Mouse (Mus musculus) heart, postnatal 0 days (tissue): ENCODE results near the gene Espl1. TPM values are rescaled to one million over a fixed set of nuclear protein-coding genes. Genes with fewer than 3 reads are reported as not detected.

Source experiments
- ATAC-seq: fragments of 200-750 bp; cut with Nextera tagmentation; 2 replicates; pipeline ENCODE4 v1.8.0; 2017; ENCODE audit warnings: low read depth, moderate number of reproducible peaks, moderate library complexity; ENCODE audit not compliant: insufficient read depth
- DNase-seq: peaks from one replicate; pipeline ENCODE4 v3.0.0-alpha.2; 2016; ENCODE audit warnings: low spot score
- H3K27ac ChIP-seq: fragments of 300-500 bp; sonication (generic); 2 replicates; pipeline ENCODE4 v1.5.1; 2014; ENCODE audit warnings: low read depth, mild to moderate bottlenecking
- H3K27me3 ChIP-seq: fragments of 300-500 bp; sonication (generic); 2 replicates; pipeline ENCODE4 v1.6.1; 2014; ENCODE audit warnings: low read length, mixed read lengths; ENCODE audit not compliant: control insufficient read depth, insufficient read depth
- H3K36me3 ChIP-seq: fragments of 300-500 bp; sonication (generic); replicated peaks from 2 replicates; pipeline ENCODE4 v1.6.1; 2014; ENCODE audit warnings: low read length, mixed read lengths; ENCODE audit not compliant: control insufficient read depth, insufficient read depth
- H3K4me1 ChIP-seq: fragments of 300-500 bp; sonication (generic); 2 replicates; pipeline ENCODE4 v1.6.1; 2014; ENCODE audit warnings: antibody characterized with exemption; ENCODE audit not compliant: control insufficient read depth, insufficient read depth
- H3K4me2 ChIP-seq: fragments of 300-500 bp; sonication (generic); 2 replicates; pipeline ENCODE4 v1.6.1; 2014; ENCODE audit warnings: low read depth, mild to moderate bottlenecking, low read length, moderate library complexity
- H3K4me3 ChIP-seq: fragments of 300-500 bp; sonication (generic); 2 replicates; pipeline ENCODE4 v1.5.1; 2014; ENCODE audit warnings: low read depth, low read length
- H3K9ac ChIP-seq: fragments of 300-500 bp; sonication (generic); replicated peaks from 2 replicates; pipeline ENCODE4 v1.6.1; 2014; ENCODE audit warnings: low read depth, low read length, mixed read lengths
- H3K9me3 ChIP-seq: fragments of 300-500 bp; sonication (generic); replicated peaks from 2 replicates; pipeline ENCODE4 v1.6.1; 2016; ENCODE audit warnings: low read length; ENCODE audit not compliant: control insufficient read depth
- CTCF ChIP-seq: IDR thresholded peaks from 2 replicates; pipeline ENCODE4 v1.5.1; 2016; ENCODE audit warnings: antibody characterized with exemption, control low read depth, low read depth
- EP300 ChIP-seq: IDR thresholded peaks from 2 replicates; pipeline ENCODE4 v1.6.1; 2016; ENCODE audit warnings: antibody characterized with exemption, low read depth
- WGBS: fragments of 180-500 bp; shearing (Covaris S2); extraction: QIAGEN DNeasy Blood & Tissue Kit; methylation state at CpG from one replicate; pipeline ENCODE4 v1.1.7; 2014; 5-methylcytosine and 5-hydroxymethylcytosine counted together
- polyA plus RNA-seq: library from polyadenylated mRNA; unstranded; fragments of >200 nt; fragmentation: Nextera tagmentation; extraction: Ambion mirVana; gene quantifications from 2 replicates; pipeline ENCODE4 v1.2.1, GENCODE M21; 2015
- total RNA-seq: library from RNA; depleted of rRNA; stranded (reverse); fragments of >200 nt; gene quantifications from 2 replicates; pipeline ENCODE4 v1.2.3, GENCODE M21; 2014; ENCODE audit warnings: low replicate concordance

The Espl1 gene
- total and polyA plus RNA-seq, 2 experiments from 2014 or later = 2.3 to 11.6 TPM

- ATAC-seq (no peak), DNase-seq (no peak)
- Histone ChIP-seq H3K36me3 (no peaks in the 10 kb centered on the region), H3K27ac (no peak overlapping the region), H3K9me3 (no peaks in the 10 kb centered on the region), H3K27me3 (peaks cover 9% of the 10 kb centered on the region), H3K9ac (no peak overlapping the region), H3K4me1 (peaks cover 20% of the 10 kb centered on the region), H3K4me3 (no peak overlapping the region), H3K4me2 (no peak overlapping the region)
- peak; percentile 24 for TF ChIP-seq CTCF
- no peak for TF ChIP-seq EP300
- 47% methylated on average over 2 of the region's 2 CpGs for WGBS
Measured at GRCm38 (mm10) chr15:102352177-102352576, 56.1 kb downstream of the Espl1 start.

- Histone ChIP-seq H3K27me3 (peaks cover 27% of the 10 kb centered on the region), H3K4me3 (no peak overlapping the region), H3K4me2 (no peak overlapping the region), H3K9ac (no peak overlapping the region), H3K27ac (no peak overlapping the region), H3K9me3 (no peaks in the 10 kb centered on the region), H3K36me3 (no peaks in the 10 kb centered on the region), H3K4me1 (peaks cover 20% of the 10 kb centered on the region)
- WGBS = 90% methylated on average over 2 of the region's 2 CpGs
- TF ChIP-seq CTCF (no peak), EP300 (no peak)
- DNase-seq = no peak
- no peak for ATAC-seq
Measured at GRCm38 (mm10) chr15:102353986-102354385, 57.9 kb downstream of the Espl1 start.

- peak overlapping the region; percentile 88 for H3K4me2 ChIP-seq
- H3K9me3 ChIP-seq = no peaks in the 10 kb centered on the region
- WGBS = under 1% methylated on average over 40 of the region's 49 CpGs
- H3K27me3 ChIP-seq = peaks cover 40% of the 10 kb centered on the region
- no peaks in the 10 kb centered on the region for H3K36me3 ChIP-seq
- peak; percentile 45 for ATAC-seq
- peak overlapping the region; percentile 50; the same call in 1 of the 2 replicates for H3K27ac ChIP-seq
- TF ChIP-seq EP300 (no peak), CTCF (peak; percentile 20; the same call in 1 of the 2 replicates)
- H3K4me3 ChIP-seq = peak overlapping the region; percentile 57
- DNase-seq = peak; percentile 42
- H3K4me1 ChIP-seq = peaks cover 14% of the 10 kb centered on the region
- peak overlapping the region; percentile 58 for H3K9ac ChIP-seq
Measured at GRCm38 (mm10) chr15:102355134-102355870, 59.2 kb downstream of the Espl1 start.

DNA sequence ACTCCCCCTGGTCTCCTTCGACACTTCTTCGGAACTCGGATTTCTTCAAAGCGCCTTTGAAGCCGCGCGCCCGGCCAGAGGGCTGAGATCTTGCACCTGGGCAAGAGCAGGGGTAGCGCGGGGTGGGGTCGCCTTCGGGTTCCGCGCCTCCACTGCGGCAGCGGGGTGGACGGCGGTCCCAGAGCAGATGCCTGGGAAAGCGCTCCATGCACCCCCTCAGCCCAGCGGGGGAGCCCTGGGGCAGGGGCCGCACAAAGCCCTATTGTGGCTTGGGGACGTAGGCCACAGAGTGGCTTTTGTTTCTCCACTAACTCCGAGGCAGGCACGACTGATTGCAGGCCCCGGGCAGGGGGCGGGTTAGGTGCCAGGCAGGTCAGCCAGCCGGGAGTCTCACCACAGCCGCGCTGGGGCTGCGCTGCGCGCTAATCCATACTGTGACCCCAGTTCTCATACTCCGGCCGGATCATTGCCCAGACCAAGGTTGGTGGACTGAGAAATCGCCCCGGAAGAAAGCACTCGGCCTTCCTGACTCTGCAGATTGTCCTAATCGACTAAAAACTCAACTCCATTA, 59.9 kb downstream of the Espl1 start:
- Histone ChIP-seq H3K4me3 (peak overlapping the region; percentile 57), H3K36me3 (no peaks in the 10 kb centered on the region), H3K4me1 (peaks cover 14% of the 10 kb centered on the region), H3K27ac (peak overlapping the region; percentile 50), H3K4me2 (peak overlapping the region; percentile 88), H3K9ac (peak overlapping the region; percentile 58), H3K27me3 (peaks cover 41% of the 10 kb centered on the region), H3K9me3 (no peaks in the 10 kb centered on the region)
- TF ChIP-seq EP300 (no peak), CTCF (no peak)
- 8% methylated on average over 37 of the region's 38 CpGs for WGBS
- no peak for DNase-seq
- peak; percentile 18; the same call in 1 of the 2 replicates for ATAC-seq

- Histone ChIP-seq H3K27ac (no peak overlapping the region), H3K36me3 (no peaks in the 10 kb centered on the region), H3K27me3 (peaks cover 41% of the 10 kb centered on the region), H3K4me3 (no peak overlapping the region; the same call in 1 of the 2 replicates), H3K4me2 (peak overlapping the region; percentile 88; the same call in 1 of the 2 replicates), H3K4me1 (peaks cover 10% of the 10 kb centered on the region; the same call in 1 of the 2 replicates), H3K9ac (no peak overlapping the region), H3K9me3 (no peaks in the 10 kb centered on the region)
- DNase-seq (no peak), ATAC-seq (no peak)
- no peak for TF ChIP-seq CTCF
- TF ChIP-seq EP300 = no peak
- WGBS = 65% methylated on average over 16 of the region's 16 CpGs
Measured at GRCm38 (mm10) chr15:102356501-102357325, 60.6 kb downstream of the Espl1 start.
